Mouse (Mus musculus) liver, embryonic 14 days (tissue): ENCODE data around the gene Gm5538. TPM values are rescaled to one million over a fixed set of nuclear protein-coding genes. Genes with fewer than 3 reads are reported as not detected.

Experiments
- polyA plus RNA-seq: library from polyadenylated mRNA; depleted of rRNA; stranded (reverse); fragments of >200 nt; gene quantifications from 2 replicates; pipeline ENCODE4 v1.2.3, GENCODE M21; 2012; rRNA removed

The Gm5538 gene
- polyA plus RNA-seq: not detected in 2 replicates

DNA sequence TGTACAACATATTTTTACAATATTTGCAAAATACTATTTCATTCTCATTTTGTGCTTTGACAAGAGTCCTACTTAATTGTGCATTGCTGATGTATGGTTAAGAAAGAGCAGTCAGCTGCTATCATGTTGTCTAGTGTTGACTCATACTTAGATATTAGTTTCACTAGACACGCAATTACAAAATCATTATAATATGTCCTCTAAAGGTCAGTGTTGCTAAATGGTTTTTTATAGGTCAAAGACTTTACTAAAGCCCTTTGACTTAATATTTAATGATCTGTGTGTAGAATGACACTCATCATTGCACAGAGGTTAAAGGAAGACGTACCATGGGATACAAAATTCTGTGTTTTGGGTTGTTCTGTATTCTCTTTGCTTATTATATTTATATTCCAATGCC, at the start of gene Gm5538:
TSS of gene Gm5538 (plus strand) at position 301 of the 400 bp plus-strand sequence.

Other genes with a start within 250 kb of the Gm5538 start
- gene Gm8298, start 131.3 kb downstream of the Gm5538 start, polyA plus RNA-seq: not detected in 2 replicates
- not detected in 2 replicates for gene C130079G13Rik, start 195.4 kb downstream of the Gm5538 start, polyA plus RNA-seq